Mouse (Mus musculus): ENCODE results near the gene Prcd. TPM values are rescaled to one million over a fixed set of nuclear protein-coding genes. Genes with fewer than 3 reads are reported as not detected.

Gene Prcd
- polyA plus RNA-seq, 1 experiment from 2014 or later, result 1.7 TPM

- WGBS, result 80% methylated on average over 8 of the region's 8 CpGs
- no peak for ATAC-seq
- H3K9ac ChIP-seq (ENCODE audit: low read length), result no peak overlapping the region
Observed at GRCm38 (mm10) chr11:116651339-116651738, 2.0 kb upstream of the Prcd start.

DNA sequence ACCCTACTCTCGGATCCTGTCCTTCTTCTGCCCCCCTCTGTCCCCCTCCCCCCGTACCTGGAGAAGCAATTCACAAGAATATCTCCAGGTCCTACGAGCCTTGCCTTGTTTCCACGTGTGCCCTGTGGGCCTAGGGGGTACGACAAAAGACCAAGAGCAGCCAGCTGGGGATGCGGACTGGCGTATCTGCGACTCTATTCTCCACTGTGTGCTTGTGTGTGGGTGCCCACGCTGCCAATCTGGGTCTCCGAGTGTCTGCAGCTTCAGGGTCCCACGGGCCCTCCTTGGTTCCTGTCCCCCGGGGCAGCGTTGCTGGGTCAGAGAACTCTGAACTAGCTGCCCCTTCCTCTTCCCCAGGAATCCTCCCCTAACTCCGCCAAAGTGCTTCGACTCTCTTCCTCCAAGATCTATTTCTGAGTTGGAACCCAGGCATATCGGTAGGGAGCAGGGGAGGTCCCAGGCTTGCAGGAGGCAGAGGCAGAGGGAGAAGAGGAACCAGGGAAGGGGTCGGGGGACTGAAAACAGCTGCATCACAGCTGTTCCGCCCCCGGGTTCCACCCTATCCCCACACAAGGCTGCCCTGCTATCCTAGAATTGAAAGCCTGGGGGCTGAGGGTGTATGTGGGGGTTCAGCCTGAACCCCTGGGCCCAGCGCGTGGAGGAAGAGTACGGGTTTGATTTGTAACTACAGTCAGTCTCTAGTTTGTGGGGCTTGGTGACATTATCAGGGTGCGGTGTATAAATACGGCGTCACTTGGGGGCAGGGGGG lies 820 bp upstream of the Prcd start:
- no peaks in the 10 kb centered on the region for H3K36me3 ChIP-seq (ENCODE audit: control insufficient read depth, insufficient read depth, low read length)
- H3K4me2 ChIP-seq (ENCODE audit: low read length), result peak overlapping the region; percentile 92
- H3K9me3 ChIP-seq (replicated peaks; ENCODE audit: control insufficient read depth, low read length), result no peaks in the 10 kb centered on the region
- no peak overlapping the region for H3K27ac ChIP-seq (ENCODE audit: low read depth, low read length)
- H3K4me3 ChIP-seq (ENCODE audit: low read depth, low read length), result peak overlapping the region; percentile 49; the same call in 1 of the 2 replicates
- DNase-seq (ENCODE audit: low spot score), result no peak
- 66% methylated on average over 25 of the region's 25 CpGs for whole genome bisulfite sequencing
- no peak overlapping the region for H3K9ac ChIP-seq (ENCODE audit: low read length)
- H3K27me3 ChIP-seq (replicated peaks; ENCODE audit: control insufficient read depth, insufficient read depth, low read length), result peaks cover 18% of the 10 kb centered on the region
- H3K4me1 ChIP-seq (ENCODE audit: control insufficient read depth, insufficient read depth, low read length), result peaks cover 19% of the 10 kb centered on the region
- no peak for ATAC-seq

More at GRCm38 (mm10) chr11:116651339-116651738, 2.0 kb upstream of the Prcd start:
- Histone ChIP-seq H3K27me3 (replicated peaks; ENCODE audit: control insufficient read depth, insufficient read depth, low read length) (peaks cover 18% of the 10 kb centered on the region), H3K4me3 (ENCODE audit: low read depth, low read length) (no peak overlapping the region), H3K4me2 (ENCODE audit: low read length) (no peak overlapping the region), H3K9me3 (replicated peaks; ENCODE audit: control insufficient read depth, low read length) (no peaks in the 10 kb centered on the region), H3K36me3 (ENCODE audit: control insufficient read depth, insufficient read depth, low read length) (no peaks in the 10 kb centered on the region), H3K27ac (ENCODE audit: low read depth, low read length) (no peak overlapping the region; the same call in 1 of the 2 replicates), H3K4me1 (ENCODE audit: control insufficient read depth, insufficient read depth, low read length) (peaks cover 9% of the 10 kb centered on the region)
- DNase-seq (ENCODE audit: low spot score), result no peak

DNA sequence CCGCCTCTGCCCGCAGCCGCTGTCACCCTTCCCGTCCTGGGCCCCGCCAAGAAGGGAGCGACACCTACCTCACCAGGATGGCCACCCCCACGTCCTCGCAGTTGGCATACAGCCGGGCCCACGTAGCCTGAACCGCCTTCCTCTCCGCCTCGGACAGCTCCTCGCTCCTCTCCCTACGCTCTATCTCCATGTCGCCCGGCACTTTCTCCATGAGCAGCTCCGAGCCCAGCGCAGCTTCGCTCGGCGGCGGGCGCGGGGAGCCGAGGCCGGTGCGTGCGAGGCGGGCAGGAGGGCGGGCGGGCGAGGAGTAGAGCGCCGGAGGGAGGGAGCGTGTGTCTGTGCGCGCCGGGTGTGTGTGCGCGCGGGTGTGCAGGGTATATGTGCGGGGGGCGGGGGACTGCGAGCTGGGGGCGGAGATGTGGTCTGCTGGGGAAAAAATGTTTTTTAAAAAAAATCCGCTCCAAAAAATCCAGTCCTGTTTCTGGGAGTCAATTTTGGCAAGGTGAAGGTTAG lies 431 bp downstream of the Prcd start:
- Histone ChIP-seq H3K9ac (ENCODE audit: low read length) (peak overlapping the region; percentile 75), H3K27me3 (replicated peaks; ENCODE audit: control insufficient read depth, insufficient read depth, low read length) (peaks cover 18% of the 10 kb centered on the region), H3K36me3 (ENCODE audit: control insufficient read depth, insufficient read depth, low read length) (no peaks in the 10 kb centered on the region), H3K9me3 (replicated peaks; ENCODE audit: control insufficient read depth, low read length) (no peaks in the 10 kb centered on the region), H3K4me3 (ENCODE audit: low read depth, low read length) (peak overlapping the region; percentile 49), H3K4me2 (ENCODE audit: low read length) (peak overlapping the region; percentile 92), H3K4me1 (ENCODE audit: control insufficient read depth, insufficient read depth, low read length) (peaks cover 21% of the 10 kb centered on the region), H3K27ac (ENCODE audit: low read depth, low read length) (no peak overlapping the region; the same call in 1 of the 2 replicates)
- WGBS, result under 1% methylated on average over 45 of the region's 47 CpGs
- ATAC-seq (peak; percentile 36; the same call in 1 of the 2 replicates), DNase-seq (ENCODE audit: low spot score) (peak; percentile 54)

DNA sequence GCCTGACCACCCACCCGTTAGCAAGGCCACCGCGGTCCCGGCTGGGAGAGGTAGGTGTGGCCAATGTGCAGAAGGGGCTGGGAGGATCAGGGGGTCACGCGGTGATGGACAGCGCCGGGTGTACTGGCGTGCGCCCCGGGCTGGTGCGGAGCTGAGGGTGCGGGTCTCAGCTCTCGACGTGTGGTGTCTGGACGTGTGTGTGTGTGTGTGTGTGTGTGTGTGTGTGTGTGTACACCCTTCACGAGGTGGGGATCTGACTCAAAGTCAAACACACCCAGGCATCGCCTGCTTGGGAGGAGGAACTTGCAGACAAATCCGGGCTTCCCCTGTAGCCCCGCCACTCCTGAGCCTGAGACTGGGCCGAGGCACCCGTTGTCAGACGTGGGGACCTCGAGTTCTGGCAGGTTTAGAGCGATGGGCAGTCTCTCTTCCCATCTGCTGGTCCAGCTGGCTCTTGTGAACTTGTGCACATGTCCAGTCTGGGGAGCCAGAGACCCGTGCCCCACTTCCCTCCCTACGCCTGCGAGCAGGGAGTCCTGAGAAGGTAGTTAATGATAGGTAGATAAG lies 1.0 kb downstream of the Prcd start, which contains the start of gene Cygb:
TSS of gene Cygb (minus strand) at position 59 of the 567 bp plus-strand sequence.
- DNase-seq (ENCODE audit: low spot score), result no peak
- Histone ChIP-seq H3K27ac (ENCODE audit: low read depth, low read length) (no peak within 1 kb of the TSS; the same call in 1 of the 2 replicates), H3K9ac (ENCODE audit: low read length) (peak within 1 kb of the TSS; percentile 75), H3K4me2 (ENCODE audit: low read length) (peak within 1 kb of the TSS; percentile 92), H3K27me3 (replicated peaks; ENCODE audit: control insufficient read depth, insufficient read depth, low read length) (peaks cover 18% of the 10 kb centered on the region), H3K9me3 (replicated peaks; ENCODE audit: control insufficient read depth, low read length) (no peaks in the 10 kb centered on the region), H3K4me1 (ENCODE audit: control insufficient read depth, insufficient read depth, low read length) (peaks cover 21% of the 10 kb centered on the region), H3K4me3 (ENCODE audit: low read depth, low read length) (peak within 1 kb of the TSS; percentile 49), H3K36me3 (ENCODE audit: control insufficient read depth, insufficient read depth, low read length) (no peaks in the 10 kb centered on the region)
- WGBS, result 10% methylated on average over 28 of the region's 28 CpGs
- ATAC-seq, result no peak

DNA sequence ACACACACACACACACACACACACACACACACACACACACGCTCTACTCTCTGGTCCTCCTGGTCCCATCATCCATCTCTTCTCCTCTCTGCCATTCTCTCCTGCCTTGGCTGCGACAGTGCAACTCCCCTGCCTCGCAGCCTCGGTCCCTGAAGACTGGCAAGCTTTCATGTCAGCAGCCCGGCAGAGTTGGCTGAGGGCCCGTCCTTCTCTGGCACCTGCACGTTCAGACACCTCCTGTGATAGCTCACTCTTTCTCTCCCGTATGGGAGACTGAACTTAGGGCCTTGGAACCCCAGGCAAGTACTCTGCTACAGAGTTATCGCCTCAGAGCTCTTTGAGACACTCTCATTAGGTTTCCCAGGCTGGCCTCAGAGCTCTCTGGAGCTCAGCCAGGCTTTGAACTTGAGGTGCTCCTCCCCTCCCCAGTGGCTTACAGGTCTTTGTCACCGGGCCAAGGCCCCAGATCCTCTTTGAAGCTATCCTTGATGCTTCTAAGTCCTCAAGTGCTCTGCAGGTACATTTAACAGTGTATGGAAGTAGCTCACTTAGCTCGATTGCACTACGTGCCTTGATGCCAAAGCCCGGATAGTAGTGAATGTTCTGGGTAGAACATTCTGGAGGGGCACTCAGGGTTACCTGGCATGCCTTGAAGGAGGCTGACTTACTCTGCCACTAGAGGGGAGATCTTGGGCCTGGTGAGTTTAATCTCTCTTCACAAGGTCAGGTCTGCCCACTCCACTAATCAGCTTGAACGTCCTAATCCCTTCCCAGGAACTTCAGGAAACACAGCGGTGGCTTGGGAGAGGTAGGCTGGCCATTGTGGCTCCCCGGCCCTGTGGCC lies 3.2 kb downstream of the Prcd start:
- Histone ChIP-seq H3K9ac (ENCODE audit: low read length) (no peak overlapping the region), H3K4me2 (ENCODE audit: low read length) (no peak overlapping the region), H3K27me3 (replicated peaks; ENCODE audit: control insufficient read depth, insufficient read depth, low read length) (peaks cover 18% of the 10 kb centered on the region), H3K36me3 (ENCODE audit: control insufficient read depth, insufficient read depth, low read length) (no peaks in the 10 kb centered on the region), H3K27ac (ENCODE audit: low read depth, low read length) (peak overlapping the region; percentile 79; the same call in 1 of the 2 replicates), H3K9me3 (replicated peaks; ENCODE audit: control insufficient read depth, low read length) (no peaks in the 10 kb centered on the region), H3K4me1 (ENCODE audit: control insufficient read depth, insufficient read depth, low read length) (peaks cover 38% of the 10 kb centered on the region), H3K4me3 (ENCODE audit: low read depth, low read length) (no peak overlapping the region)
- DNase-seq (ENCODE audit: low spot score), result peak; percentile 73
- ATAC-seq, result no peak
- WGBS, result 47% methylated on average over 16 of the region's 16 CpGs

DNA sequence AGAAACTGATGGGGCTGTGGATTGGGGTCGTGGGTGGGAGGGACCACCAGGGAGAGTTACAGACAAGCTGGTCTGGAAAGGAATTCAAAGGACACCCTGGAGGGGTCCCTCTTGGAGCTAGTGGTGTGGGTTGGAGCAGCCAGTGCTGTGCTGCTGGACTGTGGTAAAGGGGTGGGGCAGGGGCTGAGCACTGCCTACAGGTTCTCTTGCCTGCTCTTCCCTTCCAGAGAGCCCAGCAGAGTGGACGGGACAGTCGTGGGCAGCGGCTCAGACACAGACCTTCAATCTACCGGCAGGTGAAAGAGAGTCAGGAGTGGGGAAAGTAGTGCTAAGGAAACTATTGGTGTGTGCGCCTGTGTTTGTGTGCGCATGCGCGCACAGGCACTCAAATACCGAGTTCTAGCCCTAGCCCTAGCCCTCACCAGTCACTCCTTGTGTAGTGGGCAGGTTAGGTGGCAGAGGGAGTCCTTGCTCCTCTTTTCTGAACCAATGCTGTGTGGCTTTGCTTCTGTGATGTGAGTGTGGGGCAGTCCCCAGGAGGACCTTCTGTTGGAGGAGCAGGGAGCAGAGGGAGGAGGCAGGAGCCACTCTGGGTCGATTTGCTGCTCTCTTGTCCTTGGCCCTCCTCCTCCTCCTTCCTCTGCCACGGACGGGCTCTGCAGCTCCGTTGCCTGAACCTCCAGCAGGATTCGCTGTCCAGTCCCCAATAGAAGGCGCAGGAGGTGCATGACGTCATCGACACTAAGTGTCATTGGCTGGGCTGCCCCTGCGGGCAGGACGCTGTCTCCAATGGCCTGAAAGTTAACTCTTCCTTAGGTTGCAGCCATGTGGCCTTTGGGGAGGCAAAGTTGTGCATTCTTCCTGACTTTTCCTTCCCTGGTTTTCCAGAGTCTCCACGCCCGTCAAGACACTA lies 4.2 kb downstream of the Prcd start:
- WGBS, result 8% methylated on average over 22 of the region's 22 CpGs
- Histone ChIP-seq H3K9ac (ENCODE audit: low read length) (peak overlapping the region; percentile 47), H3K4me3 (ENCODE audit: low read depth, low read length) (peak overlapping the region; percentile 20), H3K27ac (ENCODE audit: low read depth, low read length) (peak overlapping the region; percentile 79), H3K4me2 (ENCODE audit: low read length) (peak overlapping the region; percentile 49), H3K9me3 (replicated peaks; ENCODE audit: control insufficient read depth, low read length) (no peaks in the 10 kb centered on the region), H3K36me3 (ENCODE audit: control insufficient read depth, insufficient read depth, low read length) (no peaks in the 10 kb centered on the region), H3K4me1 (ENCODE audit: control insufficient read depth, insufficient read depth, low read length) (peaks cover 47% of the 10 kb centered on the region), H3K27me3 (replicated peaks; ENCODE audit: control insufficient read depth, insufficient read depth, low read length) (peaks cover 14% of the 10 kb centered on the region)
- DNase-seq (ENCODE audit: low spot score) (peak; percentile 95), ATAC-seq (peak; percentile 76)

DNA sequence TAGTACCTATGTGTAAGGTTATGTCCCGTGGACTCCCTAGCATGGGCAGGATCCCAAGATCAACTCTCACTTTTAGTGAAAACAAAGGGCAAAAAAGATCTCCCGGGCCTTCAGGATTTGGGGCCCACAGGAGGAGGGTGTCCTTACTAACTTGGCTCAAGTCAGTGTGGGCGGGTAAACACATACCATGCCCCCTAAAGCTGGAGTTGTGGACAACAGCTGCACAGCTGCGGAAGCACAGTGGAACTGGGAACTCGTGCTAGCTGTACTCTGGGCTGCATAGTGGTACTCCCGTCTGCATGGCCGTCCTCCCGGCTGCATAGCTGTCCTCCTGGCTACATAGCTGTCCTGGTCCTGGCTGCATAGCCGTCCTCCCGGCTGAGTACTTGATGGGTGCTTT lies 4.9 kb downstream of the Prcd start:
- H3K4me3 ChIP-seq (ENCODE audit: low read depth, low read length), result no peak overlapping the region
- H3K27ac ChIP-seq (ENCODE audit: low read depth, low read length), result no peak overlapping the region
- no peaks in the 10 kb centered on the region for H3K9me3 ChIP-seq (replicated peaks; ENCODE audit: control insufficient read depth, low read length)
- 49% methylated on average over 10 of the region's 10 CpGs for WGBS
- peak overlapping the region; percentile 49; the same call in 1 of the 2 replicates for H3K4me2 ChIP-seq (ENCODE audit: low read length)
- no peak; the same call in 1 of the 2 replicates for ATAC-seq
- peaks cover 53% of the 10 kb centered on the region for H3K4me1 ChIP-seq (ENCODE audit: control insufficient read depth, insufficient read depth, low read length)
- H3K9ac ChIP-seq (ENCODE audit: low read length), result no peak overlapping the region
- DNase-seq (ENCODE audit: low spot score), result no peak
- H3K27me3 ChIP-seq (replicated peaks; ENCODE audit: control insufficient read depth, insufficient read depth, low read length), result peaks cover 10% of the 10 kb centered on the region
- H3K36me3 ChIP-seq (ENCODE audit: control insufficient read depth, insufficient read depth, low read length), result no peaks in the 10 kb centered on the region

Measured in forebrain, embryonic 14.5 days (tissue).